Mouse (Mus musculus): ENCODE measurements around the gene Tmcc3. TPM values are rescaled to one million over a fixed set of nuclear protein-coding genes. Genes with fewer than 3 reads are reported as not detected.

Tmcc3 gene
- polyA plus RNA-seq, 1 experiment from 2014 or later = 7.2 TPM

- no peak overlapping the region for H3K9ac ChIP-seq
- no peak overlapping the region for H3K4me2 ChIP-seq (replicated peaks)
- WGBS = 82% methylated on average over 5 of the region's 5 CpGs
- H3K27me3 ChIP-seq = no peaks in the 10 kb centered on the region
- no peak overlapping the region for H3K27ac ChIP-seq
- ATAC-seq (ENCODE audit: insufficient number of reproducible peaks, insufficient read depth, low FRiP score, low TSS enrichment) = no peak
- H3K4me3 ChIP-seq = no peak overlapping the region
- H3K36me3 ChIP-seq = no peaks in the 10 kb centered on the region
- no peaks in the 10 kb centered on the region for H3K4me1 ChIP-seq
- H3K9me3 ChIP-seq = no peaks in the 10 kb centered on the region
Observed at GRCm38 (mm10) chr10:94639281-94639680, 327.5 kb downstream of the Tmcc3 start.

GRCm38 (mm10) chr10:94640067-94640466 is 328.3 kb downstream of the Tmcc3 start:
- H3K4me2 ChIP-seq (replicated peaks) = no peak overlapping the region

More at GRCm38 (mm10) chr10:94640067-94640466, 328.3 kb downstream of the Tmcc3 start:
- WGBS = 77% methylated on average over 5 of the region's 5 CpGs
- ATAC-seq (ENCODE audit: insufficient number of reproducible peaks, insufficient read depth, low FRiP score, low TSS enrichment) = no peak
- no peak overlapping the region for H3K9ac ChIP-seq
- no peaks in the 10 kb centered on the region for H3K27me3 ChIP-seq
- no peak overlapping the region for H3K4me3 ChIP-seq
- H3K36me3 ChIP-seq = no peaks in the 10 kb centered on the region
- no peak overlapping the region for H3K27ac ChIP-seq
- H3K9me3 ChIP-seq = no peaks in the 10 kb centered on the region
- no peaks in the 10 kb centered on the region for H3K4me1 ChIP-seq

Small RNAs within 50 kb of the gene (microRNA-seq; reads per million reads assigned to microRNA genes)
- not detected for gene Mir7211

Other genes with a start within 250 kb of the Tmcc3 start
- gene Nr2c1, start 163.9 kb upstream of the Tmcc3 start, polyA plus RNA-seq (2016; fragmentation: Nextera tagmentation; extraction: Ambion mirVana) = 10.3 and 10.9 TPM in 2 replicates
- gene Ndufa12, start 113.2 kb upstream of the Tmcc3 start, polyA plus RNA-seq (2016; fragmentation: Nextera tagmentation; extraction: Ambion mirVana) = 402 and 410 TPM in 2 replicates
- not detected in 2 replicates for gene Gm4792, start 13.2 kb upstream of the Tmcc3 start, polyA plus RNA-seq (2016; fragmentation: Nextera tagmentation; extraction: Ambion mirVana)